Mouse (Mus musculus) CH12.LX (cell line): ENCODE measurements around the gene Zic4. TPM values are rescaled to one million over a fixed set of nuclear protein-coding genes. Genes with fewer than 3 reads are reported as not detected.

Source experiments
- DNase-seq: peaks from one replicate; pipeline ENCODE4 v3.0.0-alpha.2; 2013; ENCODE audit errors: extremely low read depth
- H3K27ac ChIP-seq: 2 replicates; pipeline ENCODE4 v1.5.1; 2012; ENCODE audit warnings: low read depth, mild to moderate bottlenecking, control low read depth, moderate library complexity; ENCODE audit not compliant: insufficient read depth
- H3K27me3 ChIP-seq: replicated peaks from 2 replicates; pipeline ENCODE3; 2012; ENCODE audit warnings: inconsistent platforms
- H3K36me3 ChIP-seq, 2 experiments: replicated peaks in 1 of 2; 2 replicates each; pipeline versions ENCODE3 to v1.6.1; 2012; ENCODE audit warnings: inconsistent platforms in 1 of 2, low read length in 1 of 2, mild to moderate bottlenecking in 1 of 2, mixed read lengths in 1 of 2, moderate library complexity in 1 of 2; ENCODE audit not compliant: control insufficient read depth in 1 of 2, insufficient read depth in 1 of 2
- H3K4me1 ChIP-seq, 2 experiments: 2 replicates each; pipeline ENCODE4 v1.6.1; 2012; ENCODE audit warnings: inconsistent platforms in 1 of 2, moderate library complexity in 1 of 2; ENCODE audit not compliant: insufficient read depth in 2 of 2, control insufficient read depth in 1 of 2
- H3K4me2 ChIP-seq: 2 replicates; pipeline ENCODE4 v1.6.1; 2012; ENCODE audit warnings: low read depth, mild to moderate bottlenecking, control low read depth; ENCODE audit not compliant: poor library complexity, insufficient read depth, severe bottlenecking
- H3K4me3 ChIP-seq, 3 experiments: fragments of 150-350 bp in 1 of 3; sonication (generic) in 1 of 3; replicated peaks in 1 of 3; 2 replicates each; pipeline versions ENCODE3 to v1.5.1; 2011 to 2012; ENCODE audit warnings: low read depth in 2 of 3, low read length in 2 of 3, mild to moderate bottlenecking in 2 of 3, moderate library complexity in 2 of 3, control low read depth in 1 of 3, improper control_type of control experiment in 1 of 3, inconsistent platforms in 1 of 3, mixed read lengths in 1 of 3; ENCODE audit not compliant: poor library complexity in 1 of 3
- H3K79me2 ChIP-seq: replicated peaks from 2 replicates; pipeline ENCODE4 v1.6.1; 2012; ENCODE audit warnings: mild to moderate bottlenecking, moderate library complexity; ENCODE audit not compliant: control insufficient read depth, poor library complexity, insufficient read depth, severe bottlenecking; ENCODE audit errors: extremely low read depth
- H3K9ac ChIP-seq: 2 replicates; pipeline ENCODE4 v1.6.1; 2012; ENCODE audit warnings: low read depth, mild to moderate bottlenecking, control low read depth, moderate library complexity; ENCODE audit not compliant: insufficient read depth
- H3K9me3 ChIP-seq: replicated peaks from 2 replicates; pipeline ENCODE3; 2012; ENCODE audit warnings: low read length, inconsistent platforms, mixed read lengths
- CHD1 ChIP-seq: IDR thresholded peaks from 2 replicates; pipeline ENCODE4 v1.6.1; 2012; ENCODE audit warnings: low read depth, low read length, improper control_type of control experiment, inconsistent platforms
- CTCF ChIP-seq, 2 experiments: IDR thresholded peaks in 1 of 2; conservative IDR thresholded peaks in 1 of 2; 2 replicates each; pipeline ENCODE4 v1.5.1; 2011 to 2012; ENCODE audit warnings: low read depth in 2 of 2, low read length in 2 of 2, improper control_type of control experiment in 1 of 2, inconsistent platforms in 1 of 2, mild to moderate bottlenecking in 1 of 2, moderate library complexity in 1 of 2
- E2F4 ChIP-seq: IDR thresholded peaks from 2 replicates; pipeline ENCODE4 v1.6.1; 2011; ENCODE audit warnings: low read depth, low read length, improper control_type of control experiment; ENCODE audit not compliant: insufficient replicate concordance
- ELF1 ChIP-seq: IDR thresholded peaks from 2 replicates; pipeline ENCODE4 v1.6.1; 2014; ENCODE audit warnings: low read depth, mild to moderate bottlenecking, inconsistent platforms, low read length, improper control_type of control experiment
- EP300 ChIP-seq: IDR thresholded peaks from 2 replicates; pipeline ENCODE4 v1.6.1; 2011; ENCODE audit warnings: low read length, improper control_type of control experiment
- ETS1 ChIP-seq: conservative IDR thresholded peaks from 2 replicates; pipeline ENCODE4 v1.6.1; 2012; ENCODE audit warnings: low read depth, mild to moderate bottlenecking, inconsistent platforms, low read length, improper control_type of control experiment, moderate library complexity
- JUND ChIP-seq: conservative IDR thresholded peaks from 2 replicates; pipeline ENCODE4 v1.6.1; 2011; ENCODE audit warnings: low read depth, low read length, improper control_type of control experiment
- KAT2A ChIP-seq: IDR thresholded peaks from 2 replicates; pipeline ENCODE4 v1.6.1; 2012; ENCODE audit warnings: low read length, improper control_type of control experiment, inconsistent platforms; ENCODE audit not compliant: insufficient replicate concordance
- MAFK ChIP-seq: IDR thresholded peaks from 2 replicates; pipeline ENCODE4 v1.6.1; 2011; ENCODE audit warnings: low read length, improper control_type of control experiment; ENCODE audit not compliant: insufficient replicate concordance
- MAX ChIP-seq: IDR thresholded peaks from 2 replicates; pipeline ENCODE4 v1.6.1; 2011; ENCODE audit warnings: low read length, improper control_type of control experiment
- MXI1 ChIP-seq: IDR thresholded peaks from 2 replicates; pipeline ENCODE4 v1.6.1; 2011; ENCODE audit warnings: mild to moderate bottlenecking, low read depth, low read length, improper control_type of control experiment
- NELFE ChIP-seq: IDR thresholded peaks from 2 replicates; pipeline ENCODE4 v1.6.1; 2011; ENCODE audit warnings: low read depth, low read length, improper control_type of control experiment
- POLR2A ChIP-seq: IDR thresholded peaks from 2 replicates; pipeline ENCODE4 v1.6.1; 2011; ENCODE audit warnings: low read depth, mild to moderate bottlenecking, improper control_type of control experiment, low read length
- POLR2AphosphoS2 ChIP-seq: IDR thresholded peaks from 2 replicates; pipeline ENCODE4 v1.6.1; 2011; ENCODE audit warnings: low read depth, low read length, improper control_type of control experiment
- RAD21 ChIP-seq: IDR thresholded peaks from 2 replicates; pipeline ENCODE4 v1.6.1; 2011; ENCODE audit warnings: low read depth, mild to moderate bottlenecking, low read length, improper control_type of control experiment, moderate library complexity
- RCOR1 ChIP-seq: conservative IDR thresholded peaks from 2 replicates; pipeline ENCODE4 v1.6.1; 2012; ENCODE audit warnings: low read depth, mild to moderate bottlenecking, inconsistent platforms, low read length, improper control_type of control experiment
- SIN3A ChIP-seq: IDR thresholded peaks from 2 replicates; pipeline ENCODE4 v1.6.1; 2012; ENCODE audit warnings: low read length, improper control_type of control experiment, inconsistent platforms
- TBP ChIP-seq: conservative IDR thresholded peaks from 2 replicates; pipeline ENCODE4 v1.6.1; 2011; ENCODE audit warnings: low read depth, low read length, improper control_type of control experiment
- USF1 ChIP-seq: IDR thresholded peaks from 2 replicates; pipeline ENCODE4 v1.6.1; 2014; ENCODE audit warnings: low read depth, mild to moderate bottlenecking, inconsistent platforms, low read length, improper control_type of control experiment
- ZC3H11A ChIP-seq: IDR thresholded peaks from 2 replicates; pipeline ENCODE4 v1.6.1; 2012; ENCODE audit warnings: low read depth, mild to moderate bottlenecking, inconsistent platforms, low read length, improper control_type of control experiment
- ZMIZ1 ChIP-seq: IDR thresholded peaks from 2 replicates; pipeline ENCODE4 v1.6.1; 2012; ENCODE audit warnings: low read depth, mild to moderate bottlenecking, inconsistent platforms, low read length, improper control_type of control experiment
- ZNF384 ChIP-seq: IDR thresholded peaks from 2 replicates; pipeline ENCODE4 v1.6.1; 2012; ENCODE audit warnings: low read depth, low read length, improper control_type of control experiment, inconsistent platforms
- dilution Hi-C: fragments of 300-500 bp; cut with MboI; formaldehyde crosslinking; loops from 2 replicates; pipeline ENCODE4 v1.14.3; 2020; ENCODE audit warnings: low sequenced_read_pairs; ENCODE audit not compliant: extremely low pct_unique_long_range_greater_than_20kb, extremely low pct_ligation_motif_present
- in situ Hi-C: fragments of 300-500 bp; cut with MboI; formaldehyde crosslinking; loops from 3 replicates; pipeline ENCODE4 v1.14.3; 2019; ENCODE audit warnings: low sequenced_read_pairs, low pct_ligation_motif_present, low pct_unique_long_range_greater_than_20kb, mixed read lengths
- polyA plus RNA-seq: library from polyadenylated mRNA; unstranded; fragments of >175 nt; gene quantifications from 2 replicates; pipeline ENCODE4 v1.2.1, GENCODE M21; 2012; ENCODE audit warnings: low read depth; ENCODE audit not compliant: insufficient read length
- total RNA-seq, 2 experiments: library from RNA; depleted of rRNA; stranded (reverse); fragments of 300-350 nt in 1 of 2; fragments of >200 nt in 1 of 2; gene quantifications; 2 replicates each; pipeline ENCODE4 v1.2.3; 2012 to 2014

Zic4 gene
- total and polyA plus RNA-seq, 3 experiments, result not detected

DNA sequence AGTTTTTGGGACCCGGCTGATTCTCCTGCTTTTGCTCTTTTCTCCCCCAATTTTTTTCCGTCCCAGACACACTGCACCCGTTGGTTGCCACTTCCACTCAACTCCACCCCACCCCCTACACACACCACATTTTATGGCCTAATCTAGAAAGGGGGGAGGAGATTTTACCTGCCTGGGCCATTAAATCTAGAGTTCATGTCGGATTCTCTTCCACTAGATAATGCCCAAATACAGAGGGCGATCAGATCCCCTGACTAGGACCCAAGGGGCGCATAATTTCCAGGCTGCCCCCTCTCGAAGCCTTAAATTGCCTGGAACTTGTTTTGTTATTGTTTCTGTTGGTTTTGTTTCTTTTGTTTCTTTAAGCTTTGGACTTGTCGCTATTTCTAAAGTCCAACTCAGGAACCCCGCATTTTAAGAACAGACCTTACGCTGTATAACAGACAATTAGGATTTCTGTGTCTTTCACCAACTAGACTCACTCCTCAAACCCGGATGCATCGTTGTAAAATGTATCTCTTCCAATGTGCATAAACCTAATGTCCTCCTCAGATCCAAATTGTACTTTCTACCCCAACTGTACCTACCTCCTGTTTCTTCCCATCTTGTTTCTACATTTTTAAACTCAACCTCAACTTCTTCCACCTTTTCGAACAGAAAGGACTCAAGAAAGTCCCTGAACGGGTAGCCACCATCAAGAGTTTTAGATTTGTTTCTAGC lies 958 bp downstream of the Zic4 start:
- no peaks in the 10 kb centered on the region for H3K36me3 ChIP-seq
- dilution Hi-C loops (no loop called here), in situ Hi-C loops (no loop called here)
- no peaks in the 10 kb centered on the region for H3K4me1 ChIP-seq
- no peak for DNase-seq
- H3K27ac ChIP-seq, result no peak overlapping the region
- no peaks in the 10 kb centered on the region for H3K27me3 ChIP-seq
- H3K9ac ChIP-seq, result no peak overlapping the region
- H3K9me3 ChIP-seq, result peaks cover 46% of the 10 kb centered on the region
- no peak overlapping the region for H3K4me2 ChIP-seq
- no peak for TF ChIP-seq SIN3A
- TF ChIP-seq RAD21, result no peak
- no peak for TF ChIP-seq RCOR1
- TF ChIP-seq ZNF384, result no peak
- no peak for TF ChIP-seq TBP
- no peak for TF ChIP-seq NELFE
- no peak for TF ChIP-seq ZMIZ1
- TF ChIP-seq KAT2A, result no peak
- no peak for TF ChIP-seq EP300
- no peak for TF ChIP-seq CTCF (conservative IDR thresholded peaks at IDR 0.05 in 1 of 2, IDR thresholded peaks at IDR 0.05 in 1 of 2; ENCODE audit: low read depth in 2 of 2, low read length in 2 of 2)
- TF ChIP-seq ZC3H11A, result no peak
- no peak for TF ChIP-seq POLR2A
- TF ChIP-seq ELF1, result no peak
- TF ChIP-seq MAFK, result no peak
- no peak for TF ChIP-seq JUND
- TF ChIP-seq POLR2AphosphoS2, result no peak
- no peak for TF ChIP-seq ETS1
- no peak for TF ChIP-seq MXI1
- no peak overlapping the region for H3K4me3 ChIP-seq
- H3K79me2 ChIP-seq, result no peaks in the 10 kb centered on the region

DNA sequence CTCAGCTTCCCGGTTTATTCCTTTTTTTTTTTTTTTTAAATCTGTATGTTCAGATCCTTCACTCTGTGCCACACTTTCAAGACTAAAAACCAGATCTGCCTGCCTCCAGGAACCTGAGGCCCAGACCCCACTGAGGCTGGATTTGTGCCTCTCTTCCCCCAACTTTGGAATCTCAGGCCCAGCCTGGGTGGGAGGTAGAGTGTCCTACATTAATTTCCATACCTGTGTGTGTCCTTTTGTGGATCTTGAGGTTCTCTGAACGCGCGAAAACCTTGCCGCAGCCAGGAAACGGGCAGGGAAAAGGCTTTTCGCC lies 1.6 kb downstream of the Zic4 start:
- no peak overlapping the region for H3K4me3 ChIP-seq

More for the DNA sequence above, 1.6 kb downstream of the Zic4 start:
- Histone ChIP-seq H3K27me3 (no peaks in the 10 kb centered on the region), H3K4me1 (no peaks in the 10 kb centered on the region), H3K4me2 (no peak overlapping the region), H3K79me2 (no peaks in the 10 kb centered on the region), H3K36me3 (no peaks in the 10 kb centered on the region), H3K27ac (no peak overlapping the region), H3K9ac (no peak overlapping the region), H3K9me3 (peaks cover 47% of the 10 kb centered on the region)
- DNase-seq, result no peak
- TF ChIP-seq USF1 (no peak), ZC3H11A (no peak), E2F4 (no peak), CHD1 (no peak), MAX (no peak)
- dilution Hi-C loops (no loop called here), in situ Hi-C loops (no loop called here)
